Mouse (Mus musculus): Measurements from ENCODE around the gene Resf1.
"Not testable (repeated sequence)": the region's sequence is repeated elsewhere in the genome, so short reads cannot be mapped to it uniquely, and the experiment has no call there.

Resf1 gene

GRCm38 (mm10) chr6:149343802-149344201 lies 34.6 kb downstream of the Resf1 start:
- no peak for DNase-seq (ENCODE audit: low read depth, low spot score)

- no peak for DNase-seq (ENCODE audit: low read depth, low spot score)
Observed at GRCm38 (mm10) chr6:149344372-149344771, 35.2 kb downstream of the Resf1 start.

- not testable (repeated sequence) for DNase-seq (ENCODE audit: low read depth, low spot score)
Observed at GRCm38 (mm10) chr6:149348211-149348610, 39.0 kb downstream of the Resf1 start.

GRCm38 (mm10) chr6:149354826-149355495 lies 45.7 kb downstream of the Resf1 start:
- no peak for DNase-seq (ENCODE audit: low read depth, low spot score)

GRCm38 (mm10) chr6:149355799-149356198 lies 46.6 kb downstream of the Resf1 start:
- DNase-seq (ENCODE audit: low read depth, low spot score) = not testable (repeated sequence)

GRCm38 (mm10) chr6:149357155-149357554 lies 47.9 kb downstream of the Resf1 start:
- DNase-seq (ENCODE audit: low read depth, low spot score) = no peak

- not testable (repeated sequence) for DNase-seq (ENCODE audit: low read depth, low spot score)
Observed at GRCm38 (mm10) chr6:149362533-149362932, 53.3 kb downstream of the Resf1 start.

GRCm38 (mm10) chr6:149365975-149366374 lies 56.8 kb downstream of the Resf1 start:
- not testable (repeated sequence) for DNase-seq (ENCODE audit: low read depth, low spot score)

- no peak for DNase-seq (ENCODE audit: low read depth, low spot score)
Observed at GRCm38 (mm10) chr6:149366403-149366802, 57.2 kb downstream of the Resf1 start.

- DNase-seq (ENCODE audit: low read depth, low spot score) = peak; percentile 50
Observed at GRCm38 (mm10) chr6:149374986-149375457, 65.8 kb downstream of the Resf1 start.

- no peak for DNase-seq (ENCODE audit: low read depth, low spot score)
Observed at GRCm38 (mm10) chr6:149383531-149383930, 74.3 kb downstream of the Resf1 start.
